Mouse (Mus musculus) kidney, embryonic 14.5 days (tissue): ENCODE results near the gene 4933411K16Rik. TPM values are rescaled to one million over a fixed set of nuclear protein-coding genes. Genes with fewer than 3 reads are reported as not detected.
"Not testable (repeated sequence)": the region's sequence is repeated elsewhere in the genome, so short reads cannot be mapped to it uniquely, and the experiment has no call there.

ENCODE experiments used
- ATAC-seq: fragments of 200-750 bp; cut with Nextera tagmentation; 2 replicates; pipeline ENCODE4 v1.8.0; 2017; ENCODE audit warnings: moderate number of reproducible peaks, mild to moderate bottlenecking, moderate TSS enrichment, moderate library complexity; ENCODE audit not compliant: low FRiP score, low TSS enrichment
- H3K27ac ChIP-seq: fragments of 300-500 bp; sonication (generic); 2 replicates; pipeline ENCODE4 v1.5.1; 2014; ENCODE audit warnings: low read depth, mild to moderate bottlenecking, low read length, moderate library complexity, mixed read lengths
- H3K27me3 ChIP-seq: fragments of 300-500 bp; sonication (generic); 2 replicates; pipeline ENCODE4 v1.6.1; 2014; ENCODE audit warnings: mild to moderate bottlenecking, low read length; ENCODE audit not compliant: control insufficient read depth, insufficient read depth
- H3K36me3 ChIP-seq: fragments of 300-500 bp; sonication (generic); 2 replicates; pipeline ENCODE4 v1.6.1; 2014; ENCODE audit warnings: low read length, mixed read lengths; ENCODE audit not compliant: control insufficient read depth, insufficient read depth
- H3K4me1 ChIP-seq: fragments of 300-500 bp; sonication (generic); 2 replicates; pipeline ENCODE4 v1.6.1; 2014; ENCODE audit warnings: low read length, mixed read lengths; ENCODE audit not compliant: control insufficient read depth, insufficient read depth
- H3K4me2 ChIP-seq: fragments of 300-500 bp; sonication (generic); replicated peaks from 2 replicates; pipeline ENCODE4 v1.6.1; 2014; ENCODE audit warnings: low read depth, mild to moderate bottlenecking, low read length
- H3K4me3 ChIP-seq: fragments of 300-500 bp; sonication (generic); 2 replicates; pipeline ENCODE4 v1.5.1; 2014; ENCODE audit warnings: mild to moderate bottlenecking, low read length
- H3K9ac ChIP-seq: fragments of 300-500 bp; sonication (generic); 2 replicates; pipeline ENCODE4 v1.6.1; 2014; ENCODE audit warnings: low read depth, mild to moderate bottlenecking, low read length, moderate library complexity
- H3K9me3 ChIP-seq: fragments of 300-500 bp; sonication (generic); 2 replicates; pipeline ENCODE4 v1.6.1; 2016; ENCODE audit warnings: low read length; ENCODE audit not compliant: control insufficient read depth
- WGBS: fragments of 180-500 bp; shearing (Covaris S2); extraction: QIAGEN DNeasy Blood & Tissue Kit; methylation state at CpG from one replicate; pipeline ENCODE4 v1.1.7; 2014; 5-methylcytosine and 5-hydroxymethylcytosine counted together
- polyA plus RNA-seq: library from polyadenylated mRNA; unstranded; fragments of >200 nt; fragmentation: Nextera tagmentation; extraction: Ambion mirVana; gene quantifications from 2 replicates; pipeline ENCODE4 v1.2.1, GENCODE M21; 2014

Gene 4933411K16Rik
- polyA plus RNA-seq, 1 experiment from 2014 or later, result 0.61 TPM

- H3K4me3 ChIP-seq, result no peak overlapping the region
- H3K27ac ChIP-seq, result no peak overlapping the region
- no peaks in the 10 kb centered on the region for H3K27me3 ChIP-seq
- H3K9me3 ChIP-seq, result no peaks in the 10 kb centered on the region
- H3K36me3 ChIP-seq, result peaks cover 13% of the 10 kb centered on the region
- peaks cover 4% of the 10 kb centered on the region; the same call in 1 of the 2 replicates for H3K4me1 ChIP-seq
- no peak for ATAC-seq
- no peak overlapping the region for H3K4me2 ChIP-seq
- WGBS, result 70% methylated on average over 5 of the region's 5 CpGs
- H3K9ac ChIP-seq, result no peak overlapping the region
Observed at GRCm38 (mm10) chr19:42079950-42080349, 27.9 kb downstream of the 4933411K16Rik start.

- H3K4me3 ChIP-seq, result no peak overlapping the region
- peaks cover 6% of the 10 kb centered on the region; the same call in 1 of the 2 replicates for H3K4me1 ChIP-seq
- no peak overlapping the region for H3K4me2 ChIP-seq
- H3K27me3 ChIP-seq, result no peaks in the 10 kb centered on the region
- ATAC-seq, result no peak
- H3K9me3 ChIP-seq, result no peaks in the 10 kb centered on the region
- 53% methylated on average over 11 of the region's 11 CpGs for WGBS
- H3K9ac ChIP-seq, result no peak overlapping the region
- no peak overlapping the region for H3K27ac ChIP-seq
- peaks cover 7% of the 10 kb centered on the region for H3K36me3 ChIP-seq
Observed at GRCm38 (mm10) chr19:42080469-42080868, 28.4 kb downstream of the 4933411K16Rik start.

- H3K4me1 ChIP-seq, H3K4me2 ChIP-seq, H3K27me3 ChIP-seq, H3K9me3 ChIP-seq, H3K9ac ChIP-seq, ATAC-seq, H3K4me3 ChIP-seq, H3K27ac ChIP-seq, H3K36me3 ChIP-seq: not testable (repeated sequence)
- WGBS, result 97% methylated on average over 5 of the region's 5 CpGs
Observed at GRCm38 (mm10) chr19:42081613-42082012, 29.6 kb downstream of the 4933411K16Rik start.

GRCm38 (mm10) chr19:42085690-42086089 lies 33.6 kb downstream of the 4933411K16Rik start:
- 7% methylated on average over 10 of the region's 10 CpGs for WGBS

GRCm38 (mm10) chr19:42086166-42086565 lies 34.1 kb downstream of the 4933411K16Rik start, which contains the start of gene Morn4:
Morn4 (minus strand) TSS chr19:42086357.
- Histone ChIP-seq H3K4me3 (peak within 1 kb of the TSS; percentile 81), H3K27me3 (no peaks in the 10 kb centered on the region), H3K27ac (no peak within 1 kb of the TSS), H3K4me1 (peaks cover 13% of the 10 kb centered on the region), H3K9ac (peak within 1 kb of the TSS; percentile 75), H3K36me3 (no peaks in the 10 kb centered on the region), H3K9me3 (no peaks in the 10 kb centered on the region), H3K4me2 (peak within 1 kb of the TSS; percentile 89)
- ATAC-seq, result peak; percentile 85
- WGBS, result under 1% methylated on average over 21 of the region's 21 CpGs

More at GRCm38 (mm10) chr19:42085690-42086089, 33.6 kb downstream of the 4933411K16Rik start:
- H3K36me3 ChIP-seq, result no peaks in the 10 kb centered on the region
- H3K9me3 ChIP-seq, result no peaks in the 10 kb centered on the region
- H3K27ac ChIP-seq, result no peak overlapping the region
- peak overlapping the region; percentile 81 for H3K4me3 ChIP-seq
- H3K4me1 ChIP-seq, result peaks cover 13% of the 10 kb centered on the region
- H3K27me3 ChIP-seq, result no peaks in the 10 kb centered on the region
- ATAC-seq, result no peak
- peak overlapping the region; percentile 75 for H3K9ac ChIP-seq
- H3K4me2 ChIP-seq, result peak overlapping the region; percentile 89

GRCm38 (mm10) chr19:42089103-42089747 lies 37.2 kb downstream of the 4933411K16Rik start:
- Histone ChIP-seq H3K4me3 (peak overlapping the region; percentile 91), H3K9me3 (no peaks in the 10 kb centered on the region), H3K9ac (peak overlapping the region; percentile 45; the same call in 1 of the 2 replicates), H3K4me2 (peak overlapping the region; percentile 60), H3K27me3 (no peaks in the 10 kb centered on the region), H3K36me3 (peaks cover 4% of the 10 kb centered on the region; the same call in 1 of the 2 replicates), H3K27ac (peak overlapping the region; percentile 85), H3K4me1 (peaks cover 17% of the 10 kb centered on the region)
- WGBS, result 24% methylated on average over 14 of the region's 14 CpGs
- no peak for ATAC-seq

GRCm38 (mm10) chr19:42089748-42090595 lies 37.9 kb downstream of the 4933411K16Rik start, which contains the start of gene Pi4k2a:
Pi4k2a (plus strand) TSS chr19:42090470.
- Histone ChIP-seq H3K36me3 (peaks cover 6% of the 10 kb centered on the region; the same call in 1 of the 2 replicates), H3K9ac (peak within 1 kb of the TSS; percentile 88), H3K27ac (peak within 1 kb of the TSS; percentile 85), H3K4me3 (peak within 1 kb of the TSS; percentile 91), H3K27me3 (no peaks in the 10 kb centered on the region), H3K9me3 (no peaks in the 10 kb centered on the region), H3K4me2 (peak within 1 kb of the TSS; percentile 60), H3K4me1 (peaks cover 17% of the 10 kb centered on the region)
- ATAC-seq, result peak; percentile 98
- WGBS, result 1% methylated on average over 46 of the region's 55 CpGs

GRCm38 (mm10) chr19:42090637-42091141 lies 38.6 kb downstream of the 4933411K16Rik start:
- Histone ChIP-seq H3K36me3 (peaks cover 10% of the 10 kb centered on the region; the same call in 1 of the 2 replicates), H3K4me2 (peak overlapping the region; percentile 58), H3K27ac (peak overlapping the region; percentile 77), H3K27me3 (no peaks in the 10 kb centered on the region), H3K4me1 (peaks cover 13% of the 10 kb centered on the region), H3K9ac (peak overlapping the region; percentile 88), H3K4me3 (peak overlapping the region; percentile 91), H3K9me3 (no peaks in the 10 kb centered on the region)
- ATAC-seq, result peak; percentile 70
- WGBS, result under 1% methylated on average over 49 of the region's 52 CpGs
